Mouse (Mus musculus) thymus, adult 2 months (tissue): ENCODE results near the gene Mb21d2.

Experiments
- CTCF ChIP-seq: fragments of 200-500 bp; IDR thresholded peaks from 2 replicates; pipeline ENCODE4 v1.5.1; 2012; ENCODE audit warnings: mild to moderate bottlenecking, control low read depth, low read length, moderate library complexity, borderline replicate concordance; ENCODE audit not compliant: control insufficient read depth, poor library complexity, insufficient read depth; ENCODE audit errors: extremely low read depth
- POLR2A ChIP-seq: fragments of 200-500 bp; IDR thresholded peaks from 2 replicates; pipeline ENCODE4 v1.6.1; 2012; ENCODE audit warnings: mild to moderate bottlenecking, low read length, control low read depth, moderate library complexity; ENCODE audit not compliant: control insufficient read depth, poor library complexity, insufficient read depth; ENCODE audit errors: extremely low read depth

- no peak for TF ChIP-seq CTCF
- TF ChIP-seq POLR2A: no peak
Measured at GRCm38 (mm10) chr16:28906370-28907275, 22.9 kb downstream of the Mb21d2 start.
